Mouse (Mus musculus) kidney, embryonic 16.5 days (tissue): ENCODE measurements at regions not wholly inside any gene's neighbourhood (a gene's known extent, or its start where the extent isn't known, plus 50 kb on each side); places are given as distances from the start of the nearest gene placed in this dataset.

ENCODE experiments used
- ATAC-seq: fragments of 200-750 bp; cut with Nextera tagmentation; 2 replicates; pipeline ENCODE4 v1.8.0; 2017; ENCODE audit warnings: moderate TSS enrichment; ENCODE audit not compliant: low FRiP score, low TSS enrichment
- H3K27ac ChIP-seq: fragments of 300-500 bp; sonication (generic); 2 replicates; pipeline ENCODE4 v1.5.1; 2014; ENCODE audit warnings: low read length
- H3K27me3 ChIP-seq: fragments of 300-500 bp; sonication (generic); 2 replicates; pipeline ENCODE4 v1.6.1; 2014; ENCODE audit warnings: low read length, control low read depth, mixed read lengths; ENCODE audit not compliant: insufficient read depth
- H3K36me3 ChIP-seq: fragments of 300-500 bp; sonication (generic); 2 replicates; pipeline ENCODE4 v1.6.1; 2014; ENCODE audit warnings: low read length, control low read depth, mixed read lengths; ENCODE audit not compliant: insufficient read depth
- H3K4me1 ChIP-seq: fragments of 300-500 bp; sonication (generic); 2 replicates; pipeline ENCODE4 v1.6.1; 2014; ENCODE audit warnings: low read length, control low read depth, mixed read lengths; ENCODE audit not compliant: insufficient read depth
- H3K4me2 ChIP-seq: fragments of 300-500 bp; sonication (generic); replicated peaks from 2 replicates; pipeline ENCODE4 v1.6.1; 2014; ENCODE audit warnings: low read depth, low read length
- H3K4me3 ChIP-seq: fragments of 300-500 bp; sonication (generic); 2 replicates; pipeline ENCODE4 v1.5.1; 2014; ENCODE audit warnings: mild to moderate bottlenecking, low read length
- H3K9ac ChIP-seq: fragments of 300-500 bp; sonication (generic); replicated peaks from 2 replicates; pipeline ENCODE4 v1.6.1; 2014; ENCODE audit warnings: low read length
- H3K9me3 ChIP-seq: fragments of 300-500 bp; sonication (generic); 2 replicates; pipeline ENCODE4 v1.6.1; 2016; ENCODE audit warnings: low read length, control low read depth
- WGBS: fragments of 180-500 bp; shearing (Covaris S2); extraction: QIAGEN DNeasy Blood & Tissue Kit; methylation state at CpG from one replicate; pipeline ENCODE4 v1.1.7; 2014; 5-methylcytosine and 5-hydroxymethylcytosine counted together

- Histone ChIP-seq H3K27ac (no peak overlapping the region), H3K9me3 (no peaks in the 10 kb centered on the region), H3K27me3 (no peaks in the 10 kb centered on the region), H3K4me2 (no peak overlapping the region), H3K4me1 (no peaks in the 10 kb centered on the region), H3K4me3 (no peak overlapping the region), H3K9ac (no peak overlapping the region), H3K36me3 (no peaks in the 10 kb centered on the region)
- 59% methylated on average over 6 of the region's 6 CpGs for WGBS
- no peak for ATAC-seq
Observed at GRCm38 (mm10) chr1:143207399-143208065, 432.9 kb upstream of the B3galt2 start.

GRCm38 (mm10) chr1:143217401-143217800, 423.1 kb upstream of the B3galt2 start:
- Histone ChIP-seq H3K9me3 (no peaks in the 10 kb centered on the region), H3K9ac (no peak overlapping the region), H3K4me3 (no peak overlapping the region), H3K27me3 (no peaks in the 10 kb centered on the region), H3K4me1 (no peaks in the 10 kb centered on the region), H3K36me3 (no peaks in the 10 kb centered on the region), H3K4me2 (no peak overlapping the region), H3K27ac (no peak overlapping the region)
- ATAC-seq: no peak

- no peak overlapping the region for H3K4me2 ChIP-seq
- no peaks in the 10 kb centered on the region for H3K36me3 ChIP-seq
- no peaks in the 10 kb centered on the region for H3K4me1 ChIP-seq
- H3K9me3 ChIP-seq: no peaks in the 10 kb centered on the region
- no peak for ATAC-seq
- WGBS: 82% methylated on average over 7 of the region's 7 CpGs
- H3K27me3 ChIP-seq: no peaks in the 10 kb centered on the region
- no peak overlapping the region for H3K4me3 ChIP-seq
- H3K27ac ChIP-seq: no peak overlapping the region
- no peak overlapping the region for H3K9ac ChIP-seq
Observed at GRCm38 (mm10) chr1:143231969-143232368, 408.5 kb upstream of the B3galt2 start.

GRCm38 (mm10) chr1:143258470-143259215, 381.8 kb upstream of the B3galt2 start:
- Histone ChIP-seq H3K4me3 (no peak overlapping the region), H3K4me2 (no peak overlapping the region), H3K9ac (no peak overlapping the region), H3K9me3 (no peaks in the 10 kb centered on the region), H3K27me3 (no peaks in the 10 kb centered on the region), H3K36me3 (no peaks in the 10 kb centered on the region), H3K4me1 (no peaks in the 10 kb centered on the region), H3K27ac (no peak overlapping the region)
- 85% methylated on average over 5 of the region's 5 CpGs for whole genome bisulfite sequencing
- ATAC-seq: no peak

DNA sequence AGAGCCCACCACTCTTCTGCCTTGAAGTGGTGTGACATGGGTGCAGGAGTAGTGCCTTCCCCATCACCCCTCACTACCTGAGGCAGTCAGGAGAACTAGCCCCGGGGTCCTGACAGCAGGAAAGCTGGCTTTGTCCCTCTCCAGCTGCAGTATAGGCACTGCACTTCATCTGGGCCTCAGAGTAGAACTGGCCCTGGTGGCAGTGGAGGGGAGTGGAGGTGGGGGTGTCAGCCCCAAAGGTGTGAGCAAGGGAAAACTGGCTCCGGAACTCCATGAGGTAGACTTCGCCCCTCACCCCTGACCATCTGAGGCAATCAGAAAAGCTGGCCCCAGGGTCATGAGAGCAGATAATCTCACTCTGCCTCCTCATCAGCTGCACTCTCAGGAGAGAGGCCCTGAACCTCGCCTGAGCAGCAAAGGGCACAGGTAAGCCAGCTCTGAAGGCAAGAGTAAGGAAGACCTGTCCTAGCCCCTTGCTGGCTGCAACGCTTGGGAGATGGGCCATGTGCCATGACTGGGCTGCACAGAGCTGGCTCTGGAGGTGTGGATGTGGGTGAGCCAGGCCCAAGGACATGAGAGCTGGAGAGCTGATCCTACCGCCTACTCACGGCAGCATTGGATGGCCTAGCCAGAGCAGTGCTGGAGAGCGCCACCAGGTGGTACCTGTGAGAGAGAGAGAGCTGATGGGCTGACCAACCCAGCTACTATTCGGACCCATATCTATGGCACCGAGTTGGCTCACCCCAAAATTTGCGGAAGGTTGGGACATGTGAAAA, 377.0 kb upstream of the B3galt2 start:
- 81% methylated on average over 11 of the region's 11 CpGs for WGBS
- no peaks in the 10 kb centered on the region for H3K36me3 ChIP-seq
- no peak overlapping the region for H3K4me3 ChIP-seq
- H3K27ac ChIP-seq: no peak overlapping the region
- no peaks in the 10 kb centered on the region for H3K27me3 ChIP-seq
- 0 out of 2 replicates have a peak, but pooled peaks have one; percentile 54 for ATAC-seq
- H3K9ac ChIP-seq: no peak overlapping the region
- no peak overlapping the region for H3K4me2 ChIP-seq
- H3K9me3 ChIP-seq: no peaks in the 10 kb centered on the region
- H3K4me1 ChIP-seq: no peaks in the 10 kb centered on the region

GRCm38 (mm10) chr1:143265216-143265615, 375.2 kb upstream of the B3galt2 start:
- Histone ChIP-seq H3K9me3 (no peaks in the 10 kb centered on the region), H3K36me3 (no peaks in the 10 kb centered on the region), H3K27ac (no peak overlapping the region), H3K4me1 (no peaks in the 10 kb centered on the region), H3K27me3 (no peaks in the 10 kb centered on the region), H3K4me3 (no peak overlapping the region), H3K4me2 (no peak overlapping the region), H3K9ac (no peak overlapping the region)
- 74% methylated on average over 4 of the region's 4 CpGs for WGBS
- ATAC-seq: no peak

DNA sequence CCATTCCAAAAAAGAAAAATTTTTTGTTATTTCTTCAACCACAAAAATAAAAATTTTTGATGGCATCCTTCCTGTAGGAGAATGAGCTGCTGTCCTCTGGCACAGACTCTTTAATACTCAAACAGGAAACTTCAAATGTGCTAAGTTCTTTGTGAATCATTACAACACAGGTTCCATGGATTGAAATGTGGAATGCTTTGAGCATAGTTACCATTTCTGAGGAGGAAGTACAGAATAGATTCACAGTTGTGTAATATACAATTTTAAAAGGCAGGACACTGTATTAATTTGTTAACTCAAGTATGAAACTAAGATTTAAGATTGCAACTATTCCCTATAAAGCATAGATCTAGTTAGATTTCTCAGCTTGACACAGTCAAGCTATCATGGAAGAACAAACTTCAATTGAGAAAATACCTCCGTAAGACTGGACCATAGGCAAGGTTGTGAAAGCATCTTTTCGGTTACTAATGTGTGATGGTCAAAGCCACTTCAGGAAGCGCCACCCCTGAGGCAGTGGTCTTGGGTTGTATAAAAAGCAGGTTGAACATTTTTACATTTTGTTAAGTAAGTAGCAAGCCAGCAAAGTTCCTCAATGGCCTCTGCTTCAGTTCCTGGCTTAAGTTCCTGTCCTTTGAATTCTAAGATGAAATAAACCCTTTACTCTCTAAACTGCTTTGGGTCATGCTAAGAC, 354.0 kb upstream of the B3galt2 start:
- no peaks in the 10 kb centered on the region for H3K36me3 ChIP-seq
- H3K4me2 ChIP-seq: no peak overlapping the region
- no peak for ATAC-seq
- H3K9me3 ChIP-seq: no peaks in the 10 kb centered on the region
- H3K9ac ChIP-seq: no peak overlapping the region
- H3K4me1 ChIP-seq: no peaks in the 10 kb centered on the region
- 92% methylated on average over 3 of the region's 3 CpGs for WGBS
- no peak overlapping the region for H3K27ac ChIP-seq
- no peaks in the 10 kb centered on the region for H3K27me3 ChIP-seq
- H3K4me3 ChIP-seq: no peak overlapping the region

DNA sequence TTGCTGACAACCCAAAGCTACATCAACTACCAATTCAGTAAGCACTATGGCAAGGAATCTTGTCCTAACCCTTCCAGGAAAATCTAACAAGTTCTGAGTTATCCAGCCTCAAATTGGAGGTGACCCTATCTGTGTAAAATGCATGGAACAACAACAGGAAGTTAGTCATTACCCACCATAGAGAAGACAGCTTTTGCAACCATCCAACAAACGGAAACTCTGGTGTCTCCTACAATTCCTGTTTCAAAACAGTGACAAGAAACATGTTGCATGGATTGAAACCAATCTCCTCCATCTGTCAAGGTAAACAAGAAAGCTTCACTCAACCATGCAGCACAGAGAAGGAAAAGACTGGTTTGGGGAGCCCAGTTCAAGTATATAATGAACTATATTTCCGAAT, 353.0 kb upstream of the B3galt2 start:
- 73% methylated on average over 2 of the region's 2 CpGs for WGBS
- Histone ChIP-seq H3K36me3 (no peaks in the 10 kb centered on the region), H3K9ac (no peak overlapping the region), H3K27ac (no peak overlapping the region), H3K27me3 (no peaks in the 10 kb centered on the region), H3K4me2 (no peak overlapping the region), H3K4me3 (no peak overlapping the region), H3K4me1 (no peaks in the 10 kb centered on the region), H3K9me3 (no peaks in the 10 kb centered on the region)
- no peak for ATAC-seq

GRCm38 (mm10) chr1:143296555-143296954, 343.9 kb upstream of the B3galt2 start:
- Histone ChIP-seq H3K9me3 (no peaks in the 10 kb centered on the region), H3K27ac (no peak overlapping the region), H3K4me3 (no peak overlapping the region), H3K36me3 (no peaks in the 10 kb centered on the region), H3K4me1 (no peaks in the 10 kb centered on the region), H3K27me3 (no peaks in the 10 kb centered on the region), H3K4me2 (no peak overlapping the region), H3K9ac (no peak overlapping the region)
- no peak for ATAC-seq
- WGBS: 46% methylated on average over 5 of the region's 5 CpGs
